Mouse (Mus musculus): ENCODE measurements around the gene Pik3r6. TPM values are rescaled to one million over a fixed set of nuclear protein-coding genes. Genes with fewer than 3 reads are reported as not detected.

The Pik3r6 gene
- polyA plus RNA-seq, 1 experiment from 2014 or later, result 1.6 TPM

DNA sequence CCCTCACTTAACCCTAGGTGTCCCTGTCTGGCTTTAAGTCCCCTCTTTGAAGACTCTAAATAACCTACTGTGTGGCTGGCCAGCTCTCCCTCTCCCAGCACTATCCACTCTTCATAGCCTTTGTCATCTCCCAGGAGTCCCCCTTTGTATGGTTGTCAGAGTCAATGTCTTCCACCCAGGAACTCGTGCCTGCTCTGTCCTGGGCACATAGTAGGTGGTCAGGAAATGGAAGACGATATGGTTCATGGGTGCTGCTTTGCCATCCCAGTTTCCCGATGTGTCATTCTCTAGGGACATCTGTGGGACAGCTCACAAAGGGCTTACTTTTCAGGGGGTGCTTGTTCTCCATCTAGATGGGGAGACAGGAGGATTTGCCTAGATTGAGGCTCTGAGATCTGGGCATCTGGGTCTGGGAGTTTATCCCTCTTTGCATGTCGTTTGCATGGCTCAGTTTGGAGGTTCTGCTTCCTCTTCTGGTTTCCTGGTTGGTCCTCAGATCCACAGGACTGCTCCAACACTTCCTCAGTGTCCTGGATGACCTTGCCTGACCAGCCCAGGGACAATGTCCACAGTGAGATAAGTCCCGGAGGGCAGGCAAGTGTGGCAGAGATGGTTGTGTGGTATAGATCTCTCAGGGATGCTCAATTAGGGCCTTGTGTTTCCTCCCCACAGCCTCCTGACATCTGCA is 30.5 kb upstream of the Pik3r6 start:
- no peak overlapping the region for H3K4me3 ChIP-seq (replicated peaks)
- no peak overlapping the region for H3K27ac ChIP-seq
- H3K4me1 ChIP-seq (replicated peaks), result 0 out of 2 replicates have a peak, but pooled peaks cover 6% of the 10 kb centered on the region
- H3K4me2 ChIP-seq, result no peak overlapping the region
- DNase-seq (no peak), ATAC-seq (ENCODE audit: low read depth) (no peak)
- H3K9ac ChIP-seq, result no peak overlapping the region
- H3K36me3 ChIP-seq, result no peaks in the 10 kb centered on the region
- WGBS (ENCODE audit: insufficient replicate concordance), result 46% methylated on average over 5 of the region's 5 CpGs
- no peaks in the 10 kb centered on the region for H3K27me3 ChIP-seq
- H3K9me3 ChIP-seq (replicated peaks), result no peaks in the 10 kb centered on the region

- 41% methylated on average over 6 of the region's 6 CpGs for WGBS (ENCODE audit: insufficient replicate concordance)
- Histone ChIP-seq H3K4me2 (no peak overlapping the region), H3K36me3 (no peaks in the 10 kb centered on the region), H3K27me3 (no peaks in the 10 kb centered on the region), H3K9me3 (replicated peaks) (no peaks in the 10 kb centered on the region), H3K4me3 (replicated peaks) (no peak overlapping the region), H3K4me1 (replicated peaks) (0 out of 2 replicates have a peak, but pooled peaks cover 6% of the 10 kb centered on the region), H3K27ac (no peak overlapping the region), H3K9ac (no peak overlapping the region)
- no peak for DNase-seq
- ATAC-seq (ENCODE audit: low read depth), result no peak
Observed at GRCm38 (mm10) chr11:68474600-68474999, 28.2 kb upstream of the Pik3r6 start.

DNA sequence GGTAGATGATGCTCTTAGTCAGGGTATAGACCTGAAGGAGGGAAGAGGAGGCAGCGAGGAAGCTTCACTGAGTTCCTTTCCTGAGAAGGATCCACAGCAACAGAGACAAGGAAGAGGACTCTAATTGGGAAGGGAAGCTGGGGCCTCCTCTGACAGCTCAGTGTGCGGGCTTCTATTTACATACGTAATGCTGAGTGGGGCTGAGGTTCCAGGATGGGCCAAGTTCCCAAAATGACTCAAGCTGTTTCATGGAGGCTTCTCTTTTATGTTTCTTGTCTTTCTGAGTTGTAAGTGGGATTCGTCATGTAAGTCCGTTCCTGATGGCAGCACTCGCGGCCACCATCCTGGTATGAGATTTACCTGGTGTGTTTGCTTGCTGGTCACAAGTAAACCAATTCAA is 27.1 kb upstream of the Pik3r6 start:
- Histone ChIP-seq H3K4me2 (no peak overlapping the region), H3K27ac (no peak overlapping the region), H3K4me1 (replicated peaks) (0 out of 2 replicates have a peak, but pooled peaks cover 6% of the 10 kb centered on the region), H3K4me3 (replicated peaks) (no peak overlapping the region), H3K9me3 (replicated peaks) (no peaks in the 10 kb centered on the region), H3K9ac (no peak overlapping the region), H3K27me3 (no peaks in the 10 kb centered on the region), H3K36me3 (no peaks in the 10 kb centered on the region)
- ATAC-seq (ENCODE audit: low read depth), result no peak
- no peak for DNase-seq
- 64% methylated on average over 7 of the region's 7 CpGs for WGBS (ENCODE audit: insufficient replicate concordance)

- DNase-seq (no peak), ATAC-seq (ENCODE audit: low read depth) (no peak)
- H3K4me1 ChIP-seq (replicated peaks), result 0 out of 2 replicates have a peak, but pooled peaks cover 6% of the 10 kb centered on the region
- H3K36me3 ChIP-seq, result no peaks in the 10 kb centered on the region
- H3K27me3 ChIP-seq, result no peaks in the 10 kb centered on the region
- H3K4me3 ChIP-seq (replicated peaks), result no peak overlapping the region
- no peak overlapping the region for H3K9ac ChIP-seq
- H3K9me3 ChIP-seq (replicated peaks), result no peaks in the 10 kb centered on the region
- WGBS (ENCODE audit: insufficient replicate concordance), result 62% methylated on average over 6 of the region's 6 CpGs
- no peak overlapping the region for H3K27ac ChIP-seq
- no peak overlapping the region for H3K4me2 ChIP-seq
Observed at GRCm38 (mm10) chr11:68477661-68478060, 25.2 kb upstream of the Pik3r6 start.

GRCm38 (mm10) chr11:68478574-68478981 is 24.2 kb upstream of the Pik3r6 start:
- 66% methylated on average over 3 of the region's 3 CpGs for WGBS (ENCODE audit: insufficient replicate concordance)
- DNase-seq (no peak), ATAC-seq (ENCODE audit: low read depth) (no peak)
- H3K36me3 ChIP-seq, result no peaks in the 10 kb centered on the region
- no peak overlapping the region for H3K4me3 ChIP-seq (replicated peaks)
- H3K27me3 ChIP-seq, result no peaks in the 10 kb centered on the region
- H3K4me2 ChIP-seq, result no peak overlapping the region
- no peak overlapping the region for H3K27ac ChIP-seq
- no peak overlapping the region for H3K9ac ChIP-seq
- H3K4me1 ChIP-seq (replicated peaks), result 0 out of 2 replicates have a peak, but pooled peaks cover 6% of the 10 kb centered on the region
- H3K9me3 ChIP-seq (replicated peaks), result no peaks in the 10 kb centered on the region

- no peak overlapping the region for H3K9ac ChIP-seq
- H3K9me3 ChIP-seq (replicated peaks), result no peaks in the 10 kb centered on the region
- DNase-seq (no peak), ATAC-seq (ENCODE audit: low read depth) (no peak)
- no peak overlapping the region for H3K4me2 ChIP-seq
- H3K27ac ChIP-seq, result no peak overlapping the region
- WGBS (ENCODE audit: insufficient replicate concordance), result 79% methylated on average over 4 of the region's 4 CpGs
- 0 out of 2 replicates have a peak, but pooled peaks cover 2% of the 10 kb centered on the region for H3K27me3 ChIP-seq
- H3K36me3 ChIP-seq, result no peaks in the 10 kb centered on the region
- H3K4me1 ChIP-seq (replicated peaks), result 0 out of 2 replicates have a peak, but pooled peaks cover 11% of the 10 kb centered on the region
- H3K4me3 ChIP-seq (replicated peaks), result no peak overlapping the region
Observed at GRCm38 (mm10) chr11:68480660-68481059, 22.2 kb upstream of the Pik3r6 start.

DNA sequence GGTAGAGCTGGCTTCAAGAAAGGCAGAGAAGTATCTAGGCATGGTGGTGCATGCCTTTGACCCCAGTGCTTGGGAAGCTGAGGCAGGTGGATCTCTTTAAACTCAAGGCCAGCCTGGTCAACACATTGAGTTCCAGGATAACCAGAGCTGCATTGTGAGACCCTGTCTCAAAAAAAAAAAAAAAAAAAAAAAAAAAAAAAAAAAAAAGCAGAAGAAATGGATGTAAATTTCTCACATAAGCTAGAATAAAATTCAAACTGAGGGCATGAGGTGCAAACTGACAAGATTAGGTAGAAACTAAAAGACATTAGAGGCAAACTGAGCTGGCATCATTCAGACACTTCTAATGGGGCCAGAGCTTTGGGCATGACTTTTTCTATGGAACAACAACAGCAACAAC is 20.8 kb upstream of the Pik3r6 start:
- Histone ChIP-seq H3K36me3 (no peaks in the 10 kb centered on the region), H3K4me1 (replicated peaks) (0 out of 2 replicates have a peak, but pooled peaks cover 5% of the 10 kb centered on the region), H3K4me2 (no peak overlapping the region), H3K9me3 (replicated peaks) (no peaks in the 10 kb centered on the region), H3K9ac (no peak overlapping the region), H3K27ac (no peak overlapping the region), H3K4me3 (replicated peaks) (no peak overlapping the region), H3K27me3 (0 out of 2 replicates have a peak, but pooled peaks cover 6% of the 10 kb centered on the region)
- ATAC-seq (ENCODE audit: low read depth) (no peak), DNase-seq (no peak)

GRCm38 (mm10) chr11:68483213-68483612 is 19.6 kb upstream of the Pik3r6 start:
- 36% methylated on average over 6 of the region's 6 CpGs for WGBS (ENCODE audit: insufficient replicate concordance)
- Histone ChIP-seq H3K27ac (no peak overlapping the region), H3K36me3 (no peaks in the 10 kb centered on the region), H3K9me3 (replicated peaks) (no peaks in the 10 kb centered on the region), H3K4me1 (replicated peaks) (0 out of 2 replicates have a peak, but pooled peaks cover 5% of the 10 kb centered on the region), H3K4me2 (no peak overlapping the region), H3K4me3 (replicated peaks) (no peak overlapping the region), H3K9ac (no peak overlapping the region), H3K27me3 (0 out of 2 replicates have a peak, but pooled peaks cover 6% of the 10 kb centered on the region)
- ATAC-seq (ENCODE audit: low read depth), result no peak
- no peak for DNase-seq

DNA sequence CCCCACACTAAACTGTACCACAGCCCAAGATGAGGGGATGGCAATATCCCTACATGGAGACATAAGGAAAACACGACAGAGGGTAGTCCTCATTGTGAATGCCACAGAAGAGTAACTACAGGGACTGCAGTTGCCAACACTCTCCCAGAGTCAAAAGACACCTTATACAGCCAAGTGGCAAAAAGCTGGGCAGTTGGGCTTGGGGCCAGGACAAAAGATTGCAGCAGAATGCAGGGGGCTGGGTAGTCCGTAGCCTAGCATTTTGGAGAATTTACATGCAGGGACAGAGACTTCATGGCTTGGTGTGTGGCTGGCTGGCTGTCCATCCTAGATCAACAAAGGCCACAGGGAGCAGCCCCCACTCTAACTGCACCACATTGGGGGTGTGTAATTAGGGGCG is 18.4 kb upstream of the Pik3r6 start:
- no peak overlapping the region for H3K4me3 ChIP-seq (replicated peaks)
- H3K4me2 ChIP-seq, result no peak overlapping the region
- no peak overlapping the region for H3K27ac ChIP-seq
- 0 out of 2 replicates have a peak, but pooled peaks cover 6% of the 10 kb centered on the region for H3K27me3 ChIP-seq
- 0 out of 2 replicates have a peak, but pooled peaks cover 5% of the 10 kb centered on the region for H3K4me1 ChIP-seq (replicated peaks)
- no peak for DNase-seq
- no peaks in the 10 kb centered on the region for H3K36me3 ChIP-seq
- H3K9me3 ChIP-seq (replicated peaks), result no peaks in the 10 kb centered on the region
- 68% methylated on average over 3 of the region's 3 CpGs for WGBS (ENCODE audit: insufficient replicate concordance)
- ATAC-seq (ENCODE audit: low read depth), result no peak
- H3K9ac ChIP-seq, result no peak overlapping the region

- ATAC-seq (ENCODE audit: low read depth), result no peak
- WGBS (ENCODE audit: insufficient replicate concordance), result 25% methylated on average over 8 of the region's 8 CpGs
- Histone ChIP-seq H3K36me3 (no peaks in the 10 kb centered on the region), H3K4me1 (replicated peaks) (0 out of 2 replicates have a peak, but pooled peaks cover 5% of the 10 kb centered on the region), H3K4me3 (replicated peaks) (no peak overlapping the region), H3K4me2 (no peak overlapping the region), H3K27ac (no peak overlapping the region), H3K27me3 (0 out of 2 replicates have a peak, but pooled peaks cover 6% of the 10 kb centered on the region), H3K9me3 (replicated peaks) (no peaks in the 10 kb centered on the region), H3K9ac (no peak overlapping the region)
- DNase-seq, result peak; percentile 14
Observed at GRCm38 (mm10) chr11:68485206-68485942, 17.4 kb upstream of the Pik3r6 start.

DNA sequence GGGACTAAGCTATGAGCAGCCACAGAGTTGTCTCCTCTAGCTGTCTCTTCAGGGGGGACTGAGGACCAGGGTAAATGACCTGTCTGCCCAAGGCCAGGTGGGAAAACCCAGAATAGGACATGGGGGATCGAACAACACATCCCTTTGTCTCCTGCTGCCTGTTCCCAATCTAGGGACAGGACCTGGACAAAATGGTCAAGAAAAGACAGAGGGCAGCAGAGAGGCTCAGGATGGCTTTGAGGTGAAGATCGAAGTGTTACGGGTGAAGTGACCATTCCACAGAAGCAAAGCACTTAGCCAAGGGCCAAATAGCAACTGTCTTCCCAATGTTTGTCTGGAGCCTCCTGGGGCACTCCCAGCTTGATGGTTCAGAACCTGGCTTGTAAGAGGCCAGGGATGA is 16.7 kb upstream of the Pik3r6 start:
- H3K27ac ChIP-seq, result no peak overlapping the region
- no peak for DNase-seq
- no peaks in the 10 kb centered on the region for H3K36me3 ChIP-seq
- H3K27me3 ChIP-seq, result 0 out of 2 replicates have a peak, but pooled peaks cover 6% of the 10 kb centered on the region
- H3K9ac ChIP-seq, result no peak overlapping the region
- WGBS (ENCODE audit: insufficient replicate concordance), result 86% methylated on average over 3 of the region's 3 CpGs
- H3K4me2 ChIP-seq, result no peak overlapping the region
- no peak overlapping the region for H3K4me3 ChIP-seq (replicated peaks)
- H3K4me1 ChIP-seq (replicated peaks), result 0 out of 2 replicates have a peak, but pooled peaks cover 5% of the 10 kb centered on the region
- no peak for ATAC-seq (ENCODE audit: low read depth)
- no peaks in the 10 kb centered on the region for H3K9me3 ChIP-seq (replicated peaks)
